Mouse (Mus musculus): ENCODE measurements around the gene Gm21994.
"Not testable (repeated sequence)": the region's sequence is repeated elsewhere in the genome, so short reads cannot be mapped to it uniquely, and the experiment has no call there.

DNA sequence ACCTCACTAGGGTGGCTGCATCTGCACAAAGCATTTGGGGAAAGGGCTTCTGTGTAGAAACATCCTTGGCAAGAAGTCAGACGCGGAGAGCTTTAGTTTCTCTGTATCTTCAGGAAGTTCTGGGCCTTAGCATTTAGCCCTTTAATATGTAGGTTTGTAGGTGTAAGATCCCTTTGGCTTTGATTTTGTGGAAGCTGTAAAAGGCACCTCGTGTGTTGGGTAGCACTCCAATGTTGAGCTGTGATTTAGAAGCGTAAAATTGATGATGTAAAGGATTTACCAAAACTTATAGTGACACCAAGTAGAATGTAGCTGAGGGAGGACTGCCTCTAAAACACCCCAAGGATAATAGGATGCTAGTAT lies 37.0 kb downstream of the Gm21994 start:
- not testable (repeated sequence) for TF ChIP-seq CTCF, POLR2A (IDR thresholded peaks at IDR 0.05; ENCODE audit: extremely low read depth, insufficient read depth, low read length)
